ENCODE assay signal across 25 mouse cellular contexts in the genomic region with DNA sequence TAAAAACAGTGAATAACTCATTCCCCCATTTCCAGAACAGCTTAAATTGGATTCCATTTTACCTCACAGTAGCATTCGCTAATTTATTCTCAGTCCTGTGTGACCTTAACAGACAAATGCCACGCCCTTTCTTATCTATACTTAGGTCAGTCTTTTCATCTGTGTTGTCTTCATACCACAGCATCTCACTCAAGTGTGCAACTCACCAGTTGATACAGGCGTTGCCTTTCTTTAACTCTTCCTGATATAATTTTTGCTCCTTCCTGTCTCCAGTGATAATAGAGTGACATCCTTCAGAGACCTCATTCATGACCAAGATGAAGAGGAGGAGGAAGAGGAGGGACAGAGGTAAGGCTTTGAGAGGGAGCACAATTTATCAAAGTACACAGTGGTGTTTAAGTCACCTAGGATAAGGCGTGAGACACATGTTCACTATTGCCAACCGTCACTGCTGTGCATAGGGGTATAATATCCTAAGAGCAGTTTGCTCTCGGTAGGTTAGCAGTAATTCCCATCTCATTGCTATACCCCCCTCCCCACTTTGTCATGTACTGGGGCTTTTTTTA. TPM values are rescaled to one million over a fixed set of nuclear protein-coding genes. Genes with fewer than 3 reads are reported as not detected.
"Had no signal": no experiment of that assay in that cellular context is flagged by ENCODE, and none has a peak within 500 bp of the region (broad histone marks: within the 10 kb centered on the region; RNA-seq: fewer than 3 reads in every experiment).

No protein-coding gene starts in this region.

- DNase-seq: kidney, adult 18-20 months; kidney, postnatal 14 days; left cerebral cortex, postnatal 4 days; lung, adult 18-20 months; midbrain, embryonic 14.5 days; retina, postnatal 1 day; right cerebral cortex, postnatal 14 days; thymus, adult 2 months; thymus, postnatal 25 days had no signal

- H3K4me1 ChIP-seq: intestine, embryonic 15.5 days; neural tube, embryonic 12.5 days; stomach, embryonic 15.5 days had no signal

- H3K9ac ChIP-seq: intestine, embryonic 15.5 days; limb, embryonic 13.5 days; neural tube, embryonic 12.5 days; stomach, embryonic 15.5 days had no signal

- H3K4me3 ChIP-seq: intestine, embryonic 15.5 days; limb, embryonic 13.5 days; midbrain, embryonic 10.5 days; neural tube, embryonic 12.5 days; stomach, embryonic 15.5 days had no signal

- ATAC-seq: intestine, embryonic 15.5 days had no signal

- H3K9me3 ChIP-seq: intestine, embryonic 15.5 days; limb, embryonic 13.5 days; midbrain, embryonic 10.5 days; neural tube, embryonic 12.5 days; stomach, embryonic 15.5 days had no signal

- H3K27me3 ChIP-seq: intestine, embryonic 15.5 days; limb, embryonic 13.5 days; neural tube, embryonic 12.5 days; stomach, embryonic 15.5 days had no signal

- H3K27ac ChIP-seq: intestine, embryonic 15.5 days; limb, embryonic 13.5 days; midbrain, embryonic 10.5 days; neural tube, embryonic 12.5 days; stomach, embryonic 15.5 days had no signal

- H3K4me2 ChIP-seq: intestine, embryonic 15.5 days; limb, embryonic 13.5 days; neural tube, embryonic 12.5 days; stomach, embryonic 15.5 days had no signal

RNA-seq across cellular contexts. Expression of gene 4921509C19Rik, which starts 24.6 kb away (rescaled TPM):
- total RNA-seq: layer of hippocampus, adult 8-10 months; layer of hippocampus, postnatal 14 days; left cerebral cortex, adult 18-20 months; left cerebral cortex, postnatal 10 days; left cerebral cortex, postnatal 4 days; monocyte, adult 5-6 weeks; neutrophil, adult 5-6 weeks had no signal
- polyA plus RNA-seq: intestine, embryonic 15.5 days; kidney, embryonic 14.5 days; large intestine, adult 2 months; limb, embryonic 13.5 days; lung, embryonic 16.5 days; midbrain, embryonic 10.5 days; midbrain, embryonic 14.5 days; neural tube, embryonic 12.5 days; spleen, adult 2 months; stomach, embryonic 15.5 days; thymus, adult 2 months; urinary bladder, adult 2 months had no signal
